Mouse (Mus musculus): Measurements from ENCODE around the gene Krtap10-4.
"Not testable (repeated sequence)": the region's sequence is repeated elsewhere in the genome, so short reads cannot be mapped to it uniquely, and the experiment has no call there.

Krtap10-4 gene

DNA sequence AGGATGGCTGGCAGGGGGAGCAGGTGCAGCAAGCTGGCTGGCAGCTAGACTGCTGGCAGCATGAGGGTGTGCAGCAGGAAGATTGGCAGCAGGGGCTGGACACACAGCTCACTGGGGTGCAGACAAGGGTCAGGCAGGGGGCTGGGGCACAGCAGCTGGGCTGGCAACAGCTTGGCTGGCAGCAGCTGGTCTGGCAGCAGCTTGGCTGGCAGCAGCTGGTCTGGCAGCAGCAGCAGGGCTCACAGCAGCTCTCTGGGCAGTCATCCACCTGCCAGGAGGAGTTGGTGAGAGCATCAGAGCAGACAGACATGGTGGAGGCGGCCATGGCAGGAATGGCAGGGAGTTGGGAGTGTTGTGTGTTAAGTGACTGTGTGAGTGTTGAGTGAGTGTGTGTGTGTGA lies 39.0 kb downstream of the Krtap10-4 start, which contains the start of gene Gm7137:
Gm7137 (minus strand) TSS at position 325 of the 400 bp plus-strand sequence.
- not testable (repeated sequence) for DNase-seq

DNA sequence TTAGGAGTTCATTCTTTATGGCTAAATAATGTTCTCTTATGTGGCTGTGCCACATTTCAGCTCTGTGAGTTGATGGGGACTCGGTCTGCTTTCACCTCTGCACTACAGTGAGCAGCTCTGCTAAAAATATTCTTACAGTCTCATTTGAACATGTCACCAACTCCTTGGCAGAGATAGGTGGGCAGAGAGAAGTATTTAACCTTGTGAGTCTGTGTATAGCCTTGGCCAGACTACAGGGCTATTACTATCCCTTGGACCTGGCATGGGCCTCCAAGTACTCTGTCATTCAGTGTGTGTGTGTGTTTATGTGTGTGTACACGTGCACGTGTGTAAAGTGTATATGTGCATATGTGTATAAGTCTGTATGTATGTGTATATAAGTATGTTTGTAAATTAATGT lies 43.5 kb downstream of the Krtap10-4 start:
- DNase-seq: not testable (repeated sequence)

DNA sequence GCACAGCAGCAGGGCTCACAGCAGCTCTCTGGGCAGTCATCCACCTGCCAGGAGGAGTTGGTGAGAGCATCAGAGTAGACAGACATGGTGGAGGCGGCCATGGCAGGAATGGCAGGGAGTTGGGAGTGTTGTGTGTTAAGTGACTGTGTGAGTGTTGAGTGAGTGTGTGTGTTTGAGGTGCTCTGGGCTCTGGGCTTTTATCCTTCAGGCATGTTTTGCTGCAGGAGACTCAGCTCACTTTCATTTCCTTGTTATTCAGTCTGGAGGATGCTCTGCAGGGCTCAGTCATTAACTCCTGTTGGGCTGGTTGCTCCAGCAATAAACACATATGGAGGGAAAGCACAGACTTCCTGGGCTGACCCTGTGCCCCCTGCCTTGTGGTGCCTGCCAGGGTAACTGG lies 44.5 kb downstream of the Krtap10-4 start, which contains the start of gene Gm3250:
Gm3250 (minus strand) TSS at position 101 of the 400 bp plus-strand sequence.
- DNase-seq: not testable (repeated sequence)

DNA sequence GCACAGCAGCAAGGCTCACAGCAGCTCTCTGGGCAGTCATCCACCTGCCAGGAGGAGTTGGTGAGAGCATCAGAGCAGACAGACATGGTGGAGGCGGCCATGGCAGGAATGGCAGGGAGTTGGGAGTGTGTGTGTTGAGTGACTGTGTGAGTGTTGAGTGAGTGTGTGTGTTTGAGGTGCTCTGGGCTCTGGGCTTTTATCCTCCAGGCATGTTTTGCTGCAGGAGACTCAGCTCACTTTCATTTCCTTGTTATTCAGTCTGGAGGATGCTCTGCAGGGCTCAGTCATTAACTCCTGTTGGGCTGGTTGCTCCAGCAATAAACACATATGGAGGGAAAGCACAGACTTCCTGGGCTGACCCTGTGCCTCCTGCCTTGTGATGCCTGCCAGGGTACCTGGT lies 50.1 kb downstream of the Krtap10-4 start, which contains the start of gene Gm7138:
Gm7138 (minus strand) TSS at position 101 of the 400 bp plus-strand sequence.
- DNase-seq: not testable (repeated sequence)
